Mouse (Mus musculus): ENCODE data around the gene Eif3i. TPM values are rescaled to one million over a fixed set of nuclear protein-coding genes. Genes with fewer than 3 reads are reported as not detected.

Gene Eif3i
- total and polyA plus RNA-seq, 3 experiments, result 396 to 766 (median 730) TPM

- H3K4me3 ChIP-seq (ENCODE audit: control insufficient read depth in 1 of 2, insufficient read depth in 1 of 2, low read depth in 2 of 2, low read length in 2 of 2), result no peak overlapping the region
- no peak for DNase-seq (ENCODE audit: low read depth, low spot score)
- no peaks in the 10 kb centered on the region for H3K79me2 ChIP-seq (ENCODE audit: control insufficient read depth, insufficient read depth, low read length, poor library complexity)
- no peaks in the 10 kb centered on the region for H3K27me3 ChIP-seq (ENCODE audit: control insufficient read depth in 1 of 2, insufficient read depth in 2 of 2, low read length in 2 of 2)
- peaks cover 2 to 11% of the 10 kb centered on the region in 2 experiments; a peak in 3 of 4 replicates for H3K4me1 ChIP-seq (ENCODE audit: control insufficient read depth in 1 of 2, insufficient read depth in 2 of 2, low read length in 2 of 2)
- peaks cover 6 to 16% of the 10 kb centered on the region in 2 experiments for H3K36me3 ChIP-seq (ENCODE audit: control insufficient read depth in 1 of 2, insufficient read depth in 2 of 2, low read length in 2 of 2)
- H3K9me3 ChIP-seq (replicated peaks; ENCODE audit: insufficient read depth, low read length), result no peaks in the 10 kb centered on the region
- no peak overlapping the region for H3K9ac ChIP-seq (ENCODE audit: control insufficient read depth, low read depth, low read length, poor library complexity, severe bottlenecking)
- no peak overlapping the region for H3K27ac ChIP-seq (ENCODE audit: control insufficient read depth, low read depth, low read length)
- TF ChIP-seq MYC (IDR thresholded peaks at IDR 0.05; ENCODE audit: low read depth, low read length) (no peak), TCF12 (IDR thresholded peaks at IDR 0.05; ENCODE audit: low read depth, low read length) (no peak), ZMIZ1 (IDR thresholded peaks at IDR 0.05; ENCODE audit: low read depth, low read length) (no peak), MAFK (IDR thresholded peaks at IDR 0.05; ENCODE audit: borderline replicate concordance, low read depth, low read length) (no peak)
Observed at GRCm38 (mm10) chr4:129630944-129631343, 30.5 kb upstream of the Eif3i start.

- no peaks in the 10 kb centered on the region; the same call in 1 of the 2 replicates for H3K79me2 ChIP-seq (ENCODE audit: control insufficient read depth, insufficient read depth, low read length, poor library complexity)
- H3K9me3 ChIP-seq (replicated peaks; ENCODE audit: insufficient read depth, low read length), result no peaks in the 10 kb centered on the region
- no peak overlapping the region for H3K9ac ChIP-seq (ENCODE audit: control insufficient read depth, low read depth, low read length, poor library complexity, severe bottlenecking)
- no peak overlapping the region for H3K4me3 ChIP-seq (ENCODE audit: control insufficient read depth in 1 of 2, insufficient read depth in 1 of 2, low read depth in 2 of 2, low read length in 2 of 2)
- H3K27ac ChIP-seq (ENCODE audit: control insufficient read depth, low read depth, low read length), result no peak overlapping the region
- TF ChIP-seq MYC (IDR thresholded peaks at IDR 0.05; ENCODE audit: low read depth, low read length) (no peak), POLR2AphosphoS2 (IDR thresholded peaks at IDR 0.05; ENCODE audit: low read length) (no peak), E2F4 (IDR thresholded peaks at IDR 0.05; ENCODE audit: borderline replicate concordance, low read depth, low read length) (no peak), ETS1 (IDR thresholded peaks at IDR 0.05; ENCODE audit: low read depth, low read length) (no peak), ZKSCAN1 (IDR thresholded peaks at IDR 0.05; ENCODE audit: low read depth, low read length) (no peak), JUND (IDR thresholded peaks at IDR 0.05; ENCODE audit: low read depth, low read length) (no peak), TAL1 (IDR thresholded peaks at IDR 0.05; ENCODE audit: low read length) (no peak), ZMIZ1 (IDR thresholded peaks at IDR 0.05; ENCODE audit: low read depth, low read length) (no peak), CHD1 (IDR thresholded peaks at IDR 0.05; ENCODE audit: low read depth, low read length) (no peak), GATA1 (IDR thresholded peaks at IDR 0.05; ENCODE audit: low read depth, low read length) (no peak), TCF12 (IDR thresholded peaks at IDR 0.05; ENCODE audit: low read depth, low read length) (no peak), MXI1 (IDR thresholded peaks at IDR 0.05; ENCODE audit: low read depth, low read length) (no peak), ELF1 (IDR thresholded peaks at IDR 0.05; ENCODE audit: low read depth, low read length) (no peak), MAZ (IDR thresholded peaks at IDR 0.05; ENCODE audit: low read depth, low read length) (no peak)
- DNase-seq (ENCODE audit: low read depth, low spot score), result no peak
- no peaks in the 10 kb centered on the region for H3K27me3 ChIP-seq (ENCODE audit: control insufficient read depth in 1 of 2, insufficient read depth in 2 of 2, low read length in 2 of 2)
- H3K36me3 ChIP-seq (ENCODE audit: control insufficient read depth in 1 of 2, insufficient read depth in 2 of 2, low read length in 2 of 2), result peaks cover 4 to 9% of the 10 kb centered on the region in 2 experiments
- peaks cover 3 to 17% of the 10 kb centered on the region in 2 experiments; a peak in 3 of 4 replicates for H3K4me1 ChIP-seq (ENCODE audit: control insufficient read depth in 1 of 2, insufficient read depth in 2 of 2, low read length in 2 of 2)
Observed at GRCm38 (mm10) chr4:129626035-129626434, 25.6 kb upstream of the Eif3i start.
